Mouse (Mus musculus): ENCODE measurements at regions not wholly inside any gene's neighbourhood (a gene's known extent, or its start where the extent isn't known, plus 50 kb on each side); places are given as distances from the start of the nearest gene placed in this dataset.

GRCm38 (mm10) chr8:35020480-35020879, 745.1 kb upstream of the Gm19410 start:
- Histone ChIP-seq H3K27me3 (ENCODE audit: insufficient read depth, low read length) (no peaks in the 10 kb centered on the region), H3K4me3 (ENCODE audit: low read depth, low read length) (no peak overlapping the region), H3K36me3 (replicated peaks) (no peaks in the 10 kb centered on the region), H3K9me3 (replicated peaks) (peaks cover 7% of the 10 kb centered on the region), H3K4me1 (ENCODE audit: insufficient read depth, low read depth, low read length) (no peaks in the 10 kb centered on the region)
- no peak for ATAC-seq (ENCODE audit: extremely low read depth, insufficient number of reproducible peaks, low FRiP score, poor library complexity, severe bottlenecking)
- no peak for DNase-seq (ENCODE audit: low spot score)
- TF ChIP-seq POLR2AphosphoS5 (IDR thresholded peaks at IDR 0.05; ENCODE audit: insufficient replicate concordance, low read depth, low read length) (no peak), GATA1 (IDR thresholded peaks at IDR 0.05; ENCODE audit: borderline replicate concordance, low read length) (no peak), GATA2 (IDR thresholded peaks at IDR 0.05; ENCODE audit: borderline replicate concordance, low read depth, low read length) (no peak), TAL1 (conservative IDR thresholded peaks at IDR 0.05; ENCODE audit: low read depth, low read length) (no peak), CTCF (IDR thresholded peaks at IDR 0.05; ENCODE audit: low read depth, low read length) (no peak)

GRCm38 (mm10) chr8:35022649-35023048, 742.9 kb upstream of the Gm19410 start:
- H3K27me3 ChIP-seq (ENCODE audit: insufficient read depth, low read length), result no peaks in the 10 kb centered on the region
- no peak for DNase-seq (ENCODE audit: low spot score)
- no peaks in the 10 kb centered on the region for H3K36me3 ChIP-seq (replicated peaks)
- TF ChIP-seq CTCF (IDR thresholded peaks at IDR 0.05; ENCODE audit: low read depth, low read length) (no peak), TAL1 (conservative IDR thresholded peaks at IDR 0.05; ENCODE audit: low read depth, low read length) (no peak), GATA2 (IDR thresholded peaks at IDR 0.05; ENCODE audit: borderline replicate concordance, low read depth, low read length) (no peak), POLR2AphosphoS5 (IDR thresholded peaks at IDR 0.05; ENCODE audit: insufficient replicate concordance, low read depth, low read length) (no peak), GATA1 (IDR thresholded peaks at IDR 0.05; ENCODE audit: borderline replicate concordance, low read length) (no peak)
- no peak overlapping the region for H3K4me3 ChIP-seq (ENCODE audit: low read depth, low read length)
- H3K4me1 ChIP-seq (ENCODE audit: insufficient read depth, low read depth, low read length), result no peaks in the 10 kb centered on the region
- peaks cover 7% of the 10 kb centered on the region for H3K9me3 ChIP-seq (replicated peaks)
- ATAC-seq (ENCODE audit: extremely low read depth, insufficient number of reproducible peaks, low FRiP score, poor library complexity, severe bottlenecking), result no peak

GRCm38 (mm10) chr8:35047798-35048197, 717.8 kb upstream of the Gm19410 start:
- Histone ChIP-seq H3K36me3 (replicated peaks) (no peaks in the 10 kb centered on the region), H3K4me1 (ENCODE audit: insufficient read depth, low read depth, low read length) (no peaks in the 10 kb centered on the region), H3K4me3 (ENCODE audit: low read depth, low read length) (no peak overlapping the region), H3K27me3 (ENCODE audit: insufficient read depth, low read length) (no peaks in the 10 kb centered on the region), H3K9me3 (replicated peaks) (no peaks in the 10 kb centered on the region)
- no peak for ATAC-seq (ENCODE audit: extremely low read depth, insufficient number of reproducible peaks, low FRiP score, poor library complexity, severe bottlenecking)
- no peak for TF ChIP-seq GATA1 (IDR thresholded peaks at IDR 0.05; ENCODE audit: borderline replicate concordance, low read length)
- no peak for TF ChIP-seq TAL1 (conservative IDR thresholded peaks at IDR 0.05; ENCODE audit: low read depth, low read length)
- no peak for TF ChIP-seq GATA2 (IDR thresholded peaks at IDR 0.05; ENCODE audit: borderline replicate concordance, low read depth, low read length)
- TF ChIP-seq POLR2AphosphoS5 (IDR thresholded peaks at IDR 0.05; ENCODE audit: insufficient replicate concordance, low read depth, low read length), result no peak
- TF ChIP-seq CTCF (IDR thresholded peaks at IDR 0.05; ENCODE audit: low read depth, low read length), result no peak
- DNase-seq (ENCODE audit: low spot score), result no peak

GRCm38 (mm10) chr8:35053444-35053843, 712.1 kb upstream of the Gm19410 start:
- 0 out of 2 replicates have a peak, but pooled peaks cover 2% of the 10 kb centered on the region for H3K9me3 ChIP-seq (replicated peaks)

GRCm38 (mm10) chr8:35061048-35061447, 704.5 kb upstream of the Gm19410 start:
- Histone ChIP-seq H3K36me3 (replicated peaks) (no peaks in the 10 kb centered on the region), H3K27me3 (ENCODE audit: insufficient read depth, low read length) (no peaks in the 10 kb centered on the region), H3K9me3 (replicated peaks) (no peaks in the 10 kb centered on the region), H3K4me1 (ENCODE audit: insufficient read depth, low read depth, low read length) (no peaks in the 10 kb centered on the region), H3K4me3 (ENCODE audit: low read depth, low read length) (no peak overlapping the region)
- no peak for DNase-seq (ENCODE audit: low spot score)
- TF ChIP-seq POLR2AphosphoS5 (IDR thresholded peaks at IDR 0.05; ENCODE audit: insufficient replicate concordance, low read depth, low read length) (no peak), GATA2 (IDR thresholded peaks at IDR 0.05; ENCODE audit: borderline replicate concordance, low read depth, low read length) (no peak), TAL1 (conservative IDR thresholded peaks at IDR 0.05; ENCODE audit: low read depth, low read length) (no peak), CTCF (IDR thresholded peaks at IDR 0.05; ENCODE audit: low read depth, low read length) (no peak), GATA1 (IDR thresholded peaks at IDR 0.05; ENCODE audit: borderline replicate concordance, low read length) (no peak)
- no peak for ATAC-seq (ENCODE audit: extremely low read depth, insufficient number of reproducible peaks, low FRiP score, poor library complexity, severe bottlenecking)

More at GRCm38 (mm10) chr8:35053444-35053843, 712.1 kb upstream of the Gm19410 start:
- DNase-seq (ENCODE audit: low spot score) (no peak), ATAC-seq (ENCODE audit: extremely low read depth, insufficient number of reproducible peaks, low FRiP score, poor library complexity, severe bottlenecking) (no peak)
- H3K27me3 ChIP-seq (ENCODE audit: insufficient read depth, low read length), result no peaks in the 10 kb centered on the region
- TF ChIP-seq GATA2 (IDR thresholded peaks at IDR 0.05; ENCODE audit: borderline replicate concordance, low read depth, low read length), result no peak
- TF ChIP-seq CTCF (IDR thresholded peaks at IDR 0.05; ENCODE audit: low read depth, low read length), result no peak
- no peak for TF ChIP-seq POLR2AphosphoS5 (IDR thresholded peaks at IDR 0.05; ENCODE audit: insufficient replicate concordance, low read depth, low read length)
- no peak for TF ChIP-seq TAL1 (conservative IDR thresholded peaks at IDR 0.05; ENCODE audit: low read depth, low read length)
- no peak for TF ChIP-seq GATA1 (IDR thresholded peaks at IDR 0.05; ENCODE audit: borderline replicate concordance, low read length)
- no peak overlapping the region for H3K4me3 ChIP-seq (ENCODE audit: low read depth, low read length)
- no peaks in the 10 kb centered on the region for H3K36me3 ChIP-seq (replicated peaks)
- no peaks in the 10 kb centered on the region for H3K4me1 ChIP-seq (ENCODE audit: insufficient read depth, low read depth, low read length)

- no peak for ATAC-seq (ENCODE audit: extremely low read depth, insufficient number of reproducible peaks, low FRiP score, poor library complexity, severe bottlenecking)
- Histone ChIP-seq H3K4me3 (ENCODE audit: low read depth, low read length) (no peak overlapping the region), H3K9me3 (replicated peaks) (peaks cover 16% of the 10 kb centered on the region), H3K36me3 (replicated peaks) (no peaks in the 10 kb centered on the region), H3K4me1 (ENCODE audit: insufficient read depth, low read depth, low read length) (no peaks in the 10 kb centered on the region), H3K27me3 (ENCODE audit: insufficient read depth, low read length) (no peaks in the 10 kb centered on the region)
- TF ChIP-seq GATA1 (IDR thresholded peaks at IDR 0.05; ENCODE audit: borderline replicate concordance, low read length), result no peak
- no peak for TF ChIP-seq POLR2AphosphoS5 (IDR thresholded peaks at IDR 0.05; ENCODE audit: insufficient replicate concordance, low read depth, low read length)
- TF ChIP-seq GATA2 (IDR thresholded peaks at IDR 0.05; ENCODE audit: borderline replicate concordance, low read depth, low read length), result no peak
- TF ChIP-seq TAL1 (conservative IDR thresholded peaks at IDR 0.05; ENCODE audit: low read depth, low read length), result no peak
- no peak for TF ChIP-seq CTCF (IDR thresholded peaks at IDR 0.05; ENCODE audit: low read depth, low read length)
- DNase-seq (ENCODE audit: low spot score), result no peak
These were observed 697.4 kb upstream of the Gm19410 start for GRCm38 (mm10) chr8:35068228-35068627.

Measured in G1E (cell line).